Mouse (Mus musculus): ENCODE measurements around the gene Myo18a. TPM values are rescaled to one million over a fixed set of nuclear protein-coding genes. Genes with fewer than 3 reads are reported as not detected.

Myo18a gene
- polyA plus RNA-seq, 1 experiment from 2014 or later = 25.4 TPM

- Histone ChIP-seq H3K27ac (ENCODE audit: low read depth, low read length) (no peak overlapping the region), H3K9ac (ENCODE audit: low read depth, low read length) (no peak overlapping the region), H3K4me1 (replicated peaks; ENCODE audit: control insufficient read depth, insufficient read depth, low read length) (0 out of 2 replicates have a peak, but pooled peaks cover 5% of the 10 kb centered on the region), H3K4me2 (replicated peaks; ENCODE audit: low read depth) (no peak overlapping the region), H3K9me3 (ENCODE audit: control insufficient read depth) (no peaks in the 10 kb centered on the region), H3K36me3 (ENCODE audit: control insufficient read depth, insufficient read depth) (peaks cover 26% of the 10 kb centered on the region), H3K4me3 (ENCODE audit: low read depth, low read length) (no peak overlapping the region), H3K27me3 (replicated peaks; ENCODE audit: control insufficient read depth, insufficient read depth, low read length) (no peaks in the 10 kb centered on the region)
- 90% methylated on average over 17 of the region's 17 CpGs for WGBS
- TF ChIP-seq CTCF (IDR thresholded peaks at IDR 0.05; ENCODE audit: low read depth) = no peak
- no peak for ATAC-seq
Measured at GRCm38 (mm10) chr11:77777937-77778336, 14.9 kb downstream of the Myo18a start.

GRCm38 (mm10) chr11:77779240-77779639 is 16.2 kb downstream of the Myo18a start:
- WGBS = 72% methylated on average over 1 of the region's 1 CpGs
- H3K4me3 ChIP-seq (ENCODE audit: low read depth, low read length) = no peak overlapping the region
- no peak for ATAC-seq
- no peaks in the 10 kb centered on the region for H3K9me3 ChIP-seq (ENCODE audit: control insufficient read depth)
- TF ChIP-seq CTCF (IDR thresholded peaks at IDR 0.05; ENCODE audit: low read depth) = no peak
- H3K9ac ChIP-seq (ENCODE audit: low read depth, low read length) = no peak overlapping the region
- peaks cover 13% of the 10 kb centered on the region for H3K4me1 ChIP-seq (replicated peaks; ENCODE audit: control insufficient read depth, insufficient read depth, low read length)
- H3K27me3 ChIP-seq (replicated peaks; ENCODE audit: control insufficient read depth, insufficient read depth, low read length) = no peaks in the 10 kb centered on the region
- H3K27ac ChIP-seq (ENCODE audit: low read depth, low read length) = no peak overlapping the region
- peaks cover 26% of the 10 kb centered on the region for H3K36me3 ChIP-seq (ENCODE audit: control insufficient read depth, insufficient read depth)
- no peak overlapping the region for H3K4me2 ChIP-seq (replicated peaks; ENCODE audit: low read depth)

- 67% methylated on average over 7 of the region's 7 CpGs for WGBS
- H3K4me3 ChIP-seq (ENCODE audit: low read depth, low read length) = no peak overlapping the region
- H3K9ac ChIP-seq (ENCODE audit: low read depth, low read length) = no peak overlapping the region; the same call in 1 of the 2 replicates
- no peak for TF ChIP-seq CTCF (IDR thresholded peaks at IDR 0.05; ENCODE audit: low read depth)
- H3K9me3 ChIP-seq (ENCODE audit: control insufficient read depth) = no peaks in the 10 kb centered on the region
- peaks cover 26% of the 10 kb centered on the region for H3K36me3 ChIP-seq (ENCODE audit: control insufficient read depth, insufficient read depth)
- H3K4me1 ChIP-seq (replicated peaks; ENCODE audit: control insufficient read depth, insufficient read depth, low read length) = peaks cover 28% of the 10 kb centered on the region
- H3K4me2 ChIP-seq (replicated peaks; ENCODE audit: low read depth) = no peak overlapping the region
- H3K27me3 ChIP-seq (replicated peaks; ENCODE audit: control insufficient read depth, insufficient read depth, low read length) = no peaks in the 10 kb centered on the region
- ATAC-seq = no peak
- no peak overlapping the region for H3K27ac ChIP-seq (ENCODE audit: low read depth, low read length)
Measured at GRCm38 (mm10) chr11:77781088-77781487, 18.0 kb downstream of the Myo18a start.

GRCm38 (mm10) chr11:77782104-77782815 is 19.2 kb downstream of the Myo18a start:
- Histone ChIP-seq H3K36me3 (ENCODE audit: control insufficient read depth, insufficient read depth) (peaks cover 25% of the 10 kb centered on the region), H3K4me1 (replicated peaks; ENCODE audit: control insufficient read depth, insufficient read depth, low read length) (peaks cover 34% of the 10 kb centered on the region), H3K4me2 (replicated peaks; ENCODE audit: low read depth) (no peak overlapping the region), H3K27ac (ENCODE audit: low read depth, low read length) (no peak overlapping the region), H3K27me3 (replicated peaks; ENCODE audit: control insufficient read depth, insufficient read depth, low read length) (no peaks in the 10 kb centered on the region), H3K4me3 (ENCODE audit: low read depth, low read length) (no peak overlapping the region), H3K9me3 (ENCODE audit: control insufficient read depth) (no peaks in the 10 kb centered on the region), H3K9ac (ENCODE audit: low read depth, low read length) (no peak overlapping the region)
- TF ChIP-seq CTCF (IDR thresholded peaks at IDR 0.05; ENCODE audit: low read depth) = no peak
- 82% methylated on average over 7 of the region's 7 CpGs for WGBS
- no peak for ATAC-seq

GRCm38 (mm10) chr11:77783211-77783746 is 20.2 kb downstream of the Myo18a start:
- TF ChIP-seq CTCF (IDR thresholded peaks at IDR 0.05; ENCODE audit: low read depth) = no peak
- no peak for ATAC-seq
- Histone ChIP-seq H3K9me3 (ENCODE audit: control insufficient read depth) (no peaks in the 10 kb centered on the region), H3K36me3 (ENCODE audit: control insufficient read depth, insufficient read depth) (peaks cover 15% of the 10 kb centered on the region), H3K4me2 (replicated peaks; ENCODE audit: low read depth) (peak overlapping the region; percentile 48), H3K9ac (ENCODE audit: low read depth, low read length) (peak overlapping the region; percentile 7; the same call in 1 of the 2 replicates), H3K27me3 (replicated peaks; ENCODE audit: control insufficient read depth, insufficient read depth, low read length) (no peaks in the 10 kb centered on the region), H3K27ac (ENCODE audit: low read depth, low read length) (peak overlapping the region; percentile 98), H3K4me3 (ENCODE audit: low read depth, low read length) (no peak overlapping the region), H3K4me1 (replicated peaks; ENCODE audit: control insufficient read depth, insufficient read depth, low read length) (peaks cover 34% of the 10 kb centered on the region)
- WGBS = 61% methylated on average over 10 of the region's 10 CpGs

GRCm38 (mm10) chr11:77783747-77784646 is 21.0 kb downstream of the Myo18a start:
- Histone ChIP-seq H3K9ac (ENCODE audit: low read depth, low read length) (peak overlapping the region; percentile 18; the same call in 1 of the 2 replicates), H3K4me3 (ENCODE audit: low read depth, low read length) (no peak overlapping the region), H3K9me3 (ENCODE audit: control insufficient read depth) (no peaks in the 10 kb centered on the region), H3K36me3 (ENCODE audit: control insufficient read depth, insufficient read depth) (0 out of 2 replicates have a peak, but pooled peaks cover 10% of the 10 kb centered on the region), H3K4me1 (replicated peaks; ENCODE audit: control insufficient read depth, insufficient read depth, low read length) (peaks cover 34% of the 10 kb centered on the region), H3K27me3 (replicated peaks; ENCODE audit: control insufficient read depth, insufficient read depth, low read length) (no peaks in the 10 kb centered on the region), H3K27ac (ENCODE audit: low read depth, low read length) (peak overlapping the region; percentile 98), H3K4me2 (replicated peaks; ENCODE audit: low read depth) (peak overlapping the region; percentile 48)
- 29% methylated on average over 18 of the region's 18 CpGs for WGBS
- ATAC-seq = peak; percentile 13
- peak; percentile 60 for TF ChIP-seq CTCF (IDR thresholded peaks at IDR 0.05; ENCODE audit: low read depth)
